In genomic region chr2:32582830-32583799, GRCm38 (mm10) we compare ENCODE assay signal across 8 mouse cellular contexts. TPM values are rescaled to one million over a fixed set of nuclear protein-coding genes. Genes with fewer than 3 reads are reported as not detected.
A peak's percentile ranks its signal among the peaks of the same experiment; 100 is the strongest.
DNase-seq lines count a peak whose midpoint lies in the region; ATAC-seq and TF ChIP-seq lines count a peak whose summit lies in the region.

No protein-coding gene starts in this region.

- ATAC-seq in lung, embryonic 14.5 days (ENCODE audit: insufficient read depth) = peak; percentile 73
- peak; percentile 73 for ATAC-seq in neutrophil, adult 5-6 weeks (ENCODE audit: extremely low read depth, insufficient number of reproducible peaks, low FRiP score, poor library complexity, severe bottlenecking)

- H3K36me3 ChIP-seq in lung, embryonic 14.5 days (ENCODE audit: insufficient read depth) = no peaks in the 10 kb centered on the region

- DNase-seq in Muller cell, postnatal 12 days (ENCODE audit: inconsistent ontology term) = peak; percentile 76
- peak; percentile 95 for DNase-seq in cerebellum, adult 9-10 months
- DNase-seq in forelimb bud, embryonic 11.5 days (ENCODE audit: low read depth, low spot score) = peak; percentile 89
- DNase-seq in heart, postnatal 4 days = peak; percentile 87
- DNase-seq in layer of hippocampus, adult 2 months (ENCODE audit: low spot score in 2 of 2) = peak; percentile 84 to 86
- DNase-seq in lung, embryonic 14.5 days = peak; percentile 96
- DNase-seq in thymus, postnatal 0 days (ENCODE audit: low spot score) = peak; percentile 85

- peak overlapping the region; percentile 62 for H3K4me2 ChIP-seq in lung, embryonic 14.5 days

- H3K9me3 ChIP-seq in lung, embryonic 14.5 days (ENCODE audit: low read depth, low read length) = no peaks in the 10 kb centered on the region

- H3K4me3 ChIP-seq in layer of hippocampus, adult 2 months = peak overlapping the region; percentile 40
- peak overlapping the region; percentile 27 for H3K4me3 ChIP-seq in lung, embryonic 14.5 days (ENCODE audit: low read depth, low read length)

- H3K27ac ChIP-seq in layer of hippocampus, adult 2 months = no peak overlapping the region
- H3K27ac ChIP-seq in lung, embryonic 14.5 days (ENCODE audit: low read depth) = no peak overlapping the region

- H3K27me3 ChIP-seq in lung, embryonic 14.5 days (ENCODE audit: insufficient read depth, low read length) = 0 out of 2 replicates have a peak, but pooled peaks cover 10% of the 10 kb centered on the region

- peaks cover 15% of the 10 kb centered on the region for H3K4me1 ChIP-seq in lung, embryonic 14.5 days (ENCODE audit: insufficient read depth)

- peak overlapping the region; percentile 9; the same call in 1 of the 2 replicates for H3K9ac ChIP-seq in lung, embryonic 14.5 days

- 11% methylated on average over 37 of the region's 37 CpGs for WGBS in lung, embryonic 14.5 days

- TF ChIP-seq CTCF in layer of hippocampus, adult 2 months (conservative IDR thresholded peaks at IDR 0.05) = peak; percentile 96
- TF ChIP-seq CTCF in lung, embryonic 14.5 days (IDR thresholded peaks at IDR 0.05; ENCODE audit: low read depth) = peak; percentile 99

RNA-seq across cellular contexts. Expression of gene St6galnac4, which starts 3.8 kb away (rescaled TPM):
- 10 to 100 TPM; 31.6 to 38.6 TPM for total RNA-seq in heart, postnatal 4 days (2021)
- 10 to 100 TPM; 36.4 to 40.0 TPM for total RNA-seq in layer of hippocampus, adult 2 months (2021)
- 22.0 and 23.8 TPM in 2 replicates for polyA plus RNA-seq in lung, embryonic 14.5 days (2014; fragmentation: Nextera tagmentation; extraction: Ambion mirVana)
- 13.6 and 16.9 TPM in 2 replicates for total RNA-seq in neutrophil, adult 5-6 weeks (2017)
- 24.3 and 25.3 TPM in 2 replicates for polyA plus RNA-seq in thymus, postnatal 0 days (2015; fragmentation: Nextera tagmentation; extraction: Ambion mirVana)

RNA-seq across cellular contexts. Expression of gene 9430097D07Rik, which starts 7.6 kb away (rescaled TPM):
- not detected for total RNA-seq in heart, postnatal 4 days (2021)
- total RNA-seq in layer of hippocampus, adult 2 months (2021) = under 1 TPM in 1 of 2 experiments, not detected in 1; 0.71 TPM
- polyA plus RNA-seq in lung, embryonic 14.5 days (2014; fragmentation: Nextera tagmentation; extraction: Ambion mirVana) = 0.20 TPM in 1 of 2 replicates, not detected in the other
- total RNA-seq in neutrophil, adult 5-6 weeks (2017) = not detected in 2 replicates
- polyA plus RNA-seq in thymus, postnatal 0 days (2015; fragmentation: Nextera tagmentation; extraction: Ambion mirVana) = 0.08 TPM in 1 of 2 replicates, not detected in the other

RNA-seq across cellular contexts. Expression of gene Pip5kl1, which starts 8.5 kb away (rescaled TPM):
- under 1 TPM in 1 of 2 experiments, not detected in 1; 0.26 TPM for total RNA-seq in heart, postnatal 4 days (2021)
- total RNA-seq in layer of hippocampus, adult 2 months (2021) = 1 to 10 TPM; 4.4 to 5.0 TPM
- polyA plus RNA-seq in lung, embryonic 14.5 days (2014; fragmentation: Nextera tagmentation; extraction: Ambion mirVana) = 0.50 and 0.70 TPM in 2 replicates
- total RNA-seq in neutrophil, adult 5-6 weeks (2017) = 1.3 and 1.4 TPM in 2 replicates
- 0.28 and 0.31 TPM in 2 replicates for polyA plus RNA-seq in thymus, postnatal 0 days (2015; fragmentation: Nextera tagmentation; extraction: Ambion mirVana)

RNA-seq across cellular contexts. Expression of gene Dpm2, which starts 12.5 kb away (rescaled TPM):
- 10 to 100 TPM; 32.5 to 34.4 TPM for total RNA-seq in heart, postnatal 4 days (2021)
- total RNA-seq in layer of hippocampus, adult 2 months (2021) = 10 to 100 TPM; 77.6 to 84.0 TPM
- polyA plus RNA-seq in lung, embryonic 14.5 days (2014; fragmentation: Nextera tagmentation; extraction: Ambion mirVana) = 94.9 and 98.5 TPM in 2 replicates
- total RNA-seq in neutrophil, adult 5-6 weeks (2017) = 38.6 and 47.6 TPM in 2 replicates
- polyA plus RNA-seq in thymus, postnatal 0 days (2015; fragmentation: Nextera tagmentation; extraction: Ambion mirVana) = 126 and 129 TPM in 2 replicates

RNA-seq across cellular contexts. Expression of gene St6galnac6, which starts 16.4 kb away (rescaled TPM):
- 10 to 100 TPM; 77.5 to 82.7 TPM for total RNA-seq in heart, postnatal 4 days (2021)
- 100 to 1,000 TPM; 117 to 124 TPM for total RNA-seq in layer of hippocampus, adult 2 months (2021)
- 8.3 and 11.1 TPM in 2 replicates for polyA plus RNA-seq in lung, embryonic 14.5 days (2014; fragmentation: Nextera tagmentation; extraction: Ambion mirVana)
- total RNA-seq in neutrophil, adult 5-6 weeks (2017) = 4.7 and 5.4 TPM in 2 replicates
- 5.5 and 5.7 TPM in 2 replicates for polyA plus RNA-seq in thymus, postnatal 0 days (2015; fragmentation: Nextera tagmentation; extraction: Ambion mirVana)
